Mouse (Mus musculus): Measurements from ENCODE around the gene C1d. TPM values are rescaled to one million over a fixed set of nuclear protein-coding genes. Genes with fewer than 3 reads are reported as not detected.

C1d gene
- total RNA-seq, 2 experiments from 2014 or later: 45.5 to 54.3 TPM

Other genes starting within 250 kb of the C1d start
- gene Cnrip1, start 206.0 kb upstream of the C1d start, total RNA-seq (2021): 10 to 100 TPM; 14.0 to 14.9 TPM
- 1 to 10 TPM; 4.4 to 4.5 TPM for gene Plek, start 205.2 kb upstream of the C1d start, total RNA-seq (2021)
- 100 to 1,000 TPM; 121 to 124 TPM for gene Ppp3r1, start 98.3 kb upstream of the C1d start, total RNA-seq (2021)
- 1 to 10 TPM; 8.9 to 9.6 TPM for gene Wdr92, start 75.5 kb upstream of the C1d start, total RNA-seq (2021)
- gene Pno1, start 46.0 kb upstream of the C1d start, total RNA-seq (2021): 10 to 100 TPM; 36.4 to 38.2 TPM